Mouse (Mus musculus) c-Kit-positive CD71-positive TER-119-positive erythroid progenitor cells, embryonic 14.5 days (primary cell): ENCODE measurements at regions not wholly inside any gene's neighbourhood (a gene's known extent, or its start where the extent isn't known, plus 50 kb on each side); places are given as distances from the start of the nearest gene placed in this dataset.

Experiments
- DNase-seq: peaks from one replicate; pipeline ENCODE4 v3.0.0-alpha.2; 2013; ENCODE audit warnings: low spot score

DNA sequence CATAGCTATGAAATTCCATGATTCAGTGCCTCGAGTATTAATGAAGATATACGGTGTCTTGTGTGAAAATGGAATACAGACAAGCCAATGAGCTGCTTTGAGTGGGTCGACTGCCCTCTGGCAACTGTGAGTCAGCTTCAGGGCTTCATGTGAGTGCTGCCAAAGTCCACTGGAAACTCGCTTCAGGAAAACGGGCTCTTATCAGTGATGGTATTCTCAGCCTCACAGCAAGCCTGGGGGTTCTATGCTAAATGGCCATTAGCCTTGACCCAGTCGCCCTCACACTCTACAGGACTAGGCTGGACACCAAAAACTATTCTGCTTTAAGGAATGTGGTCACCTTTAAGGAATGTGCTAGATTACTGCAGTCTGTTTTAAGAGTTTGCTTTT lies 477.8 kb downstream of the Efnb2 start:
- DNase-seq = no peak

DNA sequence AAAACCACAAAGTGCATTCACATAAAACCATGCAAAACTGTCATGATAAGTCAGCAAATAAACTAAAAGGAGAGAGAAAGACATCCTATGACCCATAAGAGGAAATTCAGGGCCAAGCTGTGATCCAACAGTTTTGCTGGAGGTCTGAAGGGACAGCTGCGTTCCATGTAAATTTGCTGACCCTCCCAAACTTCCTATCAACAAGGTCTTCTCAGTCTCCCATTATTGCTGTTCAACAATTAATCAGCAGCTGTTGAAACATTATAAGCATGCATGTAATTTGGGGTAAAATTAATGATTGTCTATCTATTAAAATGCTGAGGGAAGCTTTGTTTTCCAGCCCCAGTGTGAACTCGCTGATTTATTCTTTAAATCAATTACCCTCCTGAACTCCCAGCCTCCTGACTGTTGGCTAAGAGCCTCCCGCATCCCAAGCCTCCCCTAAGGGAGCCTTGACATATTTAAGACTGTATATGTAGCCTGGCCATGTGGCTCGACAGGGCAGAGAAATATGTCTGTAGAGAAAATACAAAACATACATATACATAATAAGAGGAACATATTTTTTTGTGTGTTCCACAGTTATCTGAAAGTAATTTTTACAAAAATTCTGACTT lies 478.3 kb downstream of the Efnb2 start:
- DNase-seq = no peak

DNA sequence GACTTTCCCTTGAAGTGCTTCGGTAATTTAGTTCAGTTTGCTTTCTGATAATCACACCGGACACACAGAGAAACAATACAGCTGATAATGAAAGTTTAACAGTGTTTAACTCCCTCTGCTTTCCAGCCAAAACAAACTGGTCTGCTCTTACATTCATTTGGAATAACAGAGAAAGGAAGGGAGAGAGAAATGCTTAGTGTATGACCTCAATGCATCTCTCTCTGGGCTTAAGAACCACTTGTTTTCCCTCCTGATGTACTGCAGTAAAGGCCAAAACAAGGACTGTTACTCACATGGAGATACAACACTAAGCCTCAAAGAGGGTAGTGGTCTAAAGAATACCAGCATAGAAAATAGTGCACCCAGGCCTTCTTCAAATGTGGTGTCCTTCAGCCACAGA lies 478.9 kb downstream of the Efnb2 start:
- no peak for DNase-seq

DNA sequence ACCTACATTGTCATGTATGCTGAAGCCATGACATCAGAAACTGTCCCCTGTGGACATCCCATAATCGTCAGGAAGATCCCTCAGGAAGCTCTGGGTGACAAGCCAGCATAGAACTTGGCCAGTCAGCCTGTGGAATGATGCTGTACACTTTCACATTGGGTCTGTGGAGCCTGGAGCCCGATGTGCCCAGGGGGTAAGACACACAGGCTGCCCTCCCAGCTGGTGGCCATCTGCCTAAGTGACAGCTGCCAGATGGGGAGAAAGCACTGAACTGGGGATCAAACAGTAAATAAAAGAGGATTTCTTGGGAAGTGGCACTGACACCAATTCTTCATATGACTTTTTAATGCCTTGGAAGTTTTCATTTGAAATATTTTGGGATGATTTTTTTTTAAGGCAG lies 486.8 kb downstream of the Efnb2 start:
- no peak for DNase-seq

DNA sequence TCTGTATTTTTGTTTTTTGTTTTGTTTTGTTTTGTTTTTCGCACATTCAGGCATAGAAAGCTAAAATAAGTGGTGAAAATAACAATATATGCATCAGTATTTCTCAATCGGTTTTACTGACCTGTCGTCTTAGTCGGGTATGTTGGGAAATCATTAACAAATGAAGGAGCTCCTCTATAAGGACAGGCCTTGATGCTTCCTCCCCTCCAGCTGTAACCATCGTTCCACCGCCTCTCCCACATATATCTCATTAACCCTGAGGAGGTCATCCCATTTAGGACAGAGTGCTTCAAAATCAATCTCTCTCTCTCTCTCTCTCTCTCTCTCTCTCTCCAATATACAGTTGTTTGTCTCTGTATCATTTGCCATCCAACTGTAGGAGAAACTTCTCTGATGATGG lies 492.4 kb downstream of the Efnb2 start:
- DNase-seq = no peak

DNA sequence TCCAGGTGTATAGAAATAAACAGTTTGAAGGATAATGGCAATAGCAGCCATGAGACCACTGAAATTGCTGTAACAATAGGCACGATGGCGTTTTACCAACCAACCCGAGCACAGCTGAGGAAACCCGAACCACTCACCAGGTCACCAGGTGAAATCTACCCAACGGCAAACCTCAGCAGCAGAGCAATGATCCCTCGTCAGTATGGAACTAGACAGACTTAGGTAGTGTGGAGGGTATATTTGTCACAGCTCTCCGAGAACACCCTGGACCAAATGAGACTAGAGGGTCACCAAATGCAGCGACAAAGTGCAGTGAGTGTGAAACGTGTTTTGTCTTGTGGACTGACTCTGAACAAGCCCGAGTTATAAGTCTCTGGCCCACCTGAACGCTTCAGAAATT lies 492.8 kb downstream of the Efnb2 start:
- no peak for DNase-seq

DNA sequence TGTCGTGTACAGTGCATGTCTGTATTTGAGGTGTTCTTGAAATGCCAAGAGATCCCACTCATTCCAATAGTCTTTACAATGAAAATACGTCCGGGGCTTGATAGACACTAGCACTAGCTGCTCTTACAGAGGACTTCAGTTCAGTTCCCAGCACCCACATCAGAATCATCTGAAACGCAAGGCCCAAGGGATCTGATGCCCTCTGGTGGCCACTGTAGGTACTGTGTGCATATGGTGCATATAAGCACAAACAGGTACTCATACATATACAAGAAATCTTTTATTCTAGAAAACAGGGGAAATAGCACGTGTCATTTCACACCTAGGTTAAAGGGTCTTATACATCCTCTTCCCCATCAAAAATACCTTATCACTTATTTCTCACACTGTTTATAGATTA lies 513.5 kb downstream of the Efnb2 start:
- no peak for DNase-seq

DNA sequence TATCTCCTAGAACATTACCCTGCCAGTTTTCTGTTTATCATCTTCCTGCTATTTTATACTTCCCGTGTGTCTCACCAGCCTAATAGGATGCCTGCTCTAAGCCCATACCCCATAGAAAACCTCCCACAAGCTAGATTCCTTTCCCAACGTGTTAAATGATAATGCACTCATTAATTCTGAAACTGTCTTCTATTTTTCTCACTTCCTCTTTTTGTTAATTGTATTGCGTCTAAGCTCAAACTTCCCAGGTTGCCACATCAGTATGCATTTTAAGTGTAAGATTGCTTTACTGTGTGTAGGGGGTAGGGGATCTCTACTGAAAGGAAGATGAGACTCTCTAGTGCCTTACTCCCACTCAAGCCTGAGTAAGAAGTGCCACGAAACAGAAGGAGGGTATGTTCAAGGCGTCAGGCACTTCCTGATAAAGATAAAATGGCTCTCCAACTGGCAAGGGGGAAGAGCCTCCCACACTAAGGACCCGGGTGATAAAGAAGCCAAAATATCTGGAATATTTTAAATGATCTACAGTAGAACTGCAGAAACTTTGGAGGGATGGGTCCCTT lies 518.0 kb downstream of the Efnb2 start:
- DNase-seq = no peak

DNA sequence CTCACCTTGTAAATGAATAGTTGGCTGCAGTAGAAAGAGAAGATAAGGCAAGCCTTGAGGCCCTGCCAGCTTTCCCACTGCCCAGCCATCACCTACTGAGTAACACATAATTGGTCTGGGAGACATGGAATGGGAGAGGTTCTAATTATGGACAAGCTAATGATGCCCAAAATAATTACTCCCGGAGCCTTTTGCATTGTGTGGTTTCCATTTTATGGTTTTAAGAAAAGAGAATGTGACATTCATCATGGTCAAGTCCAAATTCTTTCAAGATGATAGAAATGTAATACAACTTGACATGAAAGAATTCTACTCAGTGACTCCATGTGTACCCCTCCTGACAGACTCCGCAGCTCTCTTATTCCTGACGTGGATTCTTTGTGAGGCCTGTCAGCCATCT lies 518.6 kb downstream of the Efnb2 start:
- DNase-seq = no peak

DNA sequence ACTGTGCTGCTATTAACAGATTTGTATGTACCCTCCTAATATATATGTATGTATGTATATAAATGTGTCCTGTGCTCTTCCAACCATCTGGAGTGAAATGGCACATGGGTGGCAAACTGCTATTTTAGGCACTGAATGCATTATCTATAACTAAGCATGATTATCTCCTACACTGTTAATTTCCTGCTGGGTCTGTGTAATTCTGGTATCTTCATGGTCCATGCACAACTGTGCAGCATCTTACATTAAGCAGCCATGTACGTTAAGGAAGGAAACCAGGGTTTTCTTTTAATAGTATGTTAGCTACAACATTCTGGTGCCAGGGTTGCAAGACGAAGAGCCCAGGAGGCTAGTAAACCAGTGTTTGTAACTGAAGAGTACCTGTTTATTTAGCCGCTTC lies 521.3 kb downstream of the Efnb2 start:
- no peak for DNase-seq

DNA sequence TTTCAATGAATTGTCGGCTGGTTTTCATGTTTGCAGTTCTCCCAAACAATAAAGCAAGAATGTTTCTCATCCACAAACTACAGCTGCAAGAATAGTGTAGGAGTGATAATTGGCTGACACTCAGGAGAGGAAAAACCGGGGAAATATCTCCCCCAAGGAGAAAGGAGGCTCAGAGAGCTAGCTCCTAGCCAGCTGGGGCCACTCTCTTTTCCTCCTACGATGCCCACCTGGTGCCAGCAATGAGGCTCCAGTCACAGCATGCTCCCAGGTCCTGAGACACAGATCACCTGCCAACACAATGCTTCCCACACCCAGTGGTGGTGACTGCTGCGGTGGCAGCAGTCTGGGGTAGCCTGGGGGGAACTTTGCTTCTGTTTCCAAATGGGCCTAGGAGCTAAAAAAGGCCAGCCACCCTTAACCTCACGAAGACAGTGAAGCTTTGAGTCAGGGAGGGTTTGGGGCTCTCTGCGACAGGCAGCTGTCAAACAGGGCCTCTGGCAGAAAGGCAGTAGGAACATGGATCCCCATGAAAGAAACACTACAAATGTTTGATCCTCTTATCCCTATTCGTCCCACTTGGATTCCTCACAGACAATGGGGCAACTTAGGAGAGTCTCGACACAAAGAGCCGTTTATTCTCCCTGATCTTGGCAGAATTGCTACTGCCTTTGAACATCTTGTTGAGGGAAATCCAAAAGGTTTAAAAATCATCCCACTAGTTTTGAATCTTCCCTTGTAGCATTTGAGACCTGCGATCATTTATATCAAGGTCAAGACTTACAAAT lies 527.8 kb downstream of the Efnb2 start:
- no peak for DNase-seq

DNA sequence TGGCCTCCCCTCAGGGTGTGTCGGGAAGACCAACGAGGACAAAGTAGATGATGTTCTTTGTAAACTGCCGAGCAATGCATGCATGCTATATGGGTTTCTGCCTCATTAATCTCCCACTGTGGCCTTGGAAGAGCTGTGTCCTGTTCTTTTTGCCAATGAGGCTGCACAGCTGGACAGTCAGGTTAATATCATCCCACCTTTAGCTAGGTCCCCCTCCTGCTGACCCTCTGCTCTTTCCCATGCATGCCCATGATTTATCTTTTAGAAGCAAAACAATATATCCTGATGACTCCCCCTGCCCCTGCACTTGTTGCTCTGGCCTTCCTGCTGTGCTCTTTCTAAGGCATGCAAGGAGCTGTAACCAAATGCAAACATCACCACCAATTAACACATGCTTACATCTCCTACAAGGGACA lies 529.1 kb downstream of the Efnb2 start:
- no peak for DNase-seq

DNA sequence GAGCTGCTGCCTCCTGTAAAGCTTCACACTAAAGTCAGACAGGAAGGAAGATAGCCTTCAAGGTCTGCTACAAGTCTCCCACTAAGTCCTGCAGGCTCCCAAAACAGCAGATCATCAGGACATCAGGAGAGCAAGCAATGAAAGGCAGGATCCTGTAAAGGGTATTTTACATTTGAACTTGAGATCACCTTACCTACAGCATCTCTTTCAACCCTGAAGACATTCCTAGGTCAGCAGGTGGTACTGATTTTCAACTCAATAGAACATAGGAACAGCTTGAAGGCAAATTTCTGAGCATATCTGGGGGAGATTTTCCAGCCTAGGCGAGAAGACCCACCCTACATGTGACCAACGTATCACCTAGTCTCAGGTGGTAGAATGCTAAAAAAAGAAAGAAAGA lies 530.2 kb downstream of the Efnb2 start:
- DNase-seq = no peak

DNA sequence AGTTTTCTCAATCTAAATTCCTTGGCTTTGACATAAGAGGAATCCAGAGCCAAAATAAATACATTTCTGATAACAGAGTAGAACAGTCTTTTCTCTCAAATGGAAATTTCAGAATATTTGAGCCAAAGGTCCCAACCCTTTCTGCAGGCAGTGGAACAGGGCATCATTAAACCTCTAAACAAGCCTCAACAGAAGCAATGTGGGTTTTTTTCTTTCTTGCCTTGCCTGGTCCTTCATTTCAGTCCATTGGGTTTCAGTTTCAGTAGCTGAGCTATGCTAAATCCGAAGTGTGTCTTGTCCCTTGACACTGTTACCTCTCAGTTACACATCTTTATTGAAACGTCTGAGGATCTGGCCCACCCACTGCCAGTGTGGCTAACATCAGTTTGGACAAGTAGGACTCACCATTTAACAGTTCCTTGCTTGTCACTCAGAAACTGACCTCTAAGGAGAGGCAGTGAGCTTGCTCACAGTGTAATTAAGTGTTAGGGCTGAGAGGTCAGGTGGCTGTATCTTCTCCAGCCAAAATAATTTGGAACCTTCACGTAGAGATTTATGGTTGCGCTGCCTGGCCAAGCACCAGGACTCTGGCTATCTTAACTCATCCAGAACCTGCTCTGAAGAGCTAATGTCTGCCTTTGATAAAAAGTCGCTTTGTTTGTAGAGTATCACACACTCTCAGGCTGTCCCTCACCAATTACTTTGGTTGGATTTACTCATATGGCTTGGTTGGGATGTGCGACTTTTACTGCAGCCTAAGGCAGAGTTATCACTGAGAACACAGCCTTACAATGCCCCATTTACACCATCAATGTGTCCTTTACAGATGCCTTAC lies 545.2 kb downstream of the Efnb2 start:
- DNase-seq = no peak

DNA sequence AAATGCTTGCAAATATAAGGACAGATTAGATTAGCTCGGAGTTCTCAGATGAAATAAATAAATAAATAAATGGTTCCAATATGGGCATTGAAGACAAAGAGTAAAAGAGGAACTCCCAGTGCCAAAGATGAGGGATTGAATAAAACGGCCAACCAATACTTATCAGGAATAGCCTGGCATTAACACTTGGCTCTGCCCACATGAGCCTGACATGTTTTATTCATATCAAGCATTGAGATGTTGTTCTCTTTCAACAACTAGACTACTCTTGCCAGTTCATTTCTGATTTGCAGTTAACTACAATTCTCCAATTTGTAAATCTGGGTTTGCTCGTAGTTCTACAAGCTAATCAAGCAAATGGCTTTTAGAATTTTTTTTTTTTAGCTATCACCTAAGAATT lies 546.4 kb downstream of the Efnb2 start:
- DNase-seq = no peak

DNA sequence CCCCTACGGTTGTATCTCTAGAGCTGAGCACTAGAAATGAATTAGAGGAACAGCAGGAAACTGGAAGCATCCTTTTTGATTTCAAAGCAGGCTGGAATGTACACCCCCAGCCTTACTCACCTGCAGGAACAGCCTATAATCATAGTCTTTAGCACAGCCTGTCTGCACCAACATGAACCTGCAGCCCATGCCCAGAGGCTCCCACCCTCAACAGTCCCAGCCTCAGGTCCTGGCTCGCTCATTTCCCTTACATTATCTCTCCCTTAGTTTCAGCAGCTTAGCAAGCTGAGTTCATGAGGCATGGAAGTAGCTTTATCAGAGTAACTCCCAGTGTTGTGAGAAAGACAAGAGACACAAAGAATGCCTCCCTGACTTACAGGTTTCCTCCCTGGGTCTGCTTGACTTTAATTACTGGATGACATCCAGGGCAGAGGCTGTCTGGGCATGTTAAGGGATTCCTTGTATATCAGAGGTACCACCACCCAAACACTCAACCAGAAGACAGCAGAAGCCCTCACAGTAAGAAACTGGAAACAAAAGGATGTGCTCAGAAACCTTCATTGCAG lies 551.2 kb downstream of the Efnb2 start:
- DNase-seq = no peak

DNA sequence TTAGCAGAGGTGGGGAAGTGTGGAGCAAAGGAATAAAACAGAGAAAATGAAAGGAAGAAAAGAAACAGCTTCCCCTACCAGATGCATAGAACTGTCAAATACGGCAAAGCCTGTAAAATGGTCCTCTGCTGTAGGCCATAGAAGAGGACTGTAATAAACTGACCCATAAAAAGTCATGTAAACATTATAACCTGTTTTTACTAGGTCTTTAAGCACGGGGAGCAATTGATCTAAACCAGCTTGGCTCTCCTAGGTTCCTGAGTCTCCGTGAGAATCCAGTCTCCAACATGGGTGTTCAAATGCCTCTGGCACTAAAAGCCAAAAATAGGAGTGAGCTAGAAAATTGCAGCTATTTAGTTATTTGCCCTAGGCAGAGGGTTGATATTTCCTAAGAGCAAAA lies 557.5 kb downstream of the Efnb2 start:
- DNase-seq = no peak

DNA sequence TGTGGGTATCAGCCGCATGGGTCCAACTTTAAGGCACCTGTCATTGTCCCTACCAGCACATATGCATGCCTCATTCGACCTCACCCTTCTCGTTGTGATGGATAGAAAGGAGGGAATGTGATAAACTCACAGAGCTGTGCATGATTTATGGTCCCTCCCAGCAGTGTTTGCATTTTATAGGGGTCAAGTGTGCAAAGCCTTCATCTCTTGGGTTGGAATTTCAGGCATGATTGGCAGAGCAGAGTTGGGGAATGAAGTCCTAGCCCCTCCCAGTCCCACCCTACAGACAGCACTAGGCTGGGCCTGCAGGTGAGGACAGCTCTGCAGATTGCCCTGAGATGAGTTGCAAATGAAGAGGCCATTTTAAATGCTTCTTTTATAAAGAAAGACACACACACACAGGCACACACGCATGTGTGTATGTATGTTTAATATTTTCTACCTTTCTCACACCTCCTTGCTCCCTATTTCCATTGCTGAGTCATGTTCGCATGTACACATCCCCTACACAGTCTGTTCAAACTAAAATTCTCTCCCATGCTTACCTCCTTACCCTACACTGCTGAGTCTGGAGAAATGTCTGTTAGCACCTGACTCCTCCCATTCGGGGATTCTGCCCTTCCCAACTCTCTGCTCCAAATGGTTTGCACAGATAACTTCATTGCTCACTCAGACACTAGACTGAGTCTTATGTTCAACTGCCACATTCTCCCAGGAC lies 558.9 kb downstream of the Efnb2 start:
- DNase-seq = no peak

DNA sequence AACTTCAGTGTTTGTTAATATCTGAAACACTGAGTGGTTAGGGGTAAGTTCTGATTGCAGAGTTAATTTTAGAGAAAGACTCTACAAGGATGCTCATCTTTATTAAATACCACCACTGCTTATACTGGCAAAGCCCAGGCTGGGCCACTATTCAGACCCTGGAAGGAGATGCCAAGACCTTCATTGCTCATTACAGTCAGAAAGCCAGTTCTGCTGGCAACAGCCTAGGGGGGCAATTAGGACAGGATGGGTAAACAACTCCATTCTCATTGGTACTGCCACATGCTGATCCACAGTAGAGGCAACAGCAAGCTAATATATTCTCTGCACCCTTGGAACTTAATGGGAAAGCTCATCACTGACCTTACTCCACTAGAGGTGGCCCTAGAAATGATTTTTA lies 568.5 kb downstream of the Efnb2 start:
- DNase-seq = no peak

DNA sequence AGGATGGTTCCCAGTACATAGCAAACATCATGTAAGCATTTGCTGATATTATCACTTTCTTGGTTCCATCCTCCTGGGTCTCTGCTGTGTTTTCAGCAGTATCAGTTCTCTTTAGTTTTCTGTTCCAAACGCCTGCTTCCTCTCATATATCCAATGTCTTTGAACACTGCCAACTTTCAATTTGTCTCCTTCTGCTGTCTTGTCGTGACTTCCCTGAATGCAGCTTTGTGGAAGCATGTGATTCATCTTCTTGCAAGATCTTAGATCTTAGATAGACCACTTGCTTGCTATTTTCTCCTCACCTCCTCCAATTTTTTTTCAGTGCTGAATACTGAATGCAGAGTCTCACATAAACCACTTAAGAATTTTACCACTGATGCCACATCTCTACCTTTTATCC lies 576.4 kb downstream of the Efnb2 start:
- DNase-seq = no peak

DNA sequence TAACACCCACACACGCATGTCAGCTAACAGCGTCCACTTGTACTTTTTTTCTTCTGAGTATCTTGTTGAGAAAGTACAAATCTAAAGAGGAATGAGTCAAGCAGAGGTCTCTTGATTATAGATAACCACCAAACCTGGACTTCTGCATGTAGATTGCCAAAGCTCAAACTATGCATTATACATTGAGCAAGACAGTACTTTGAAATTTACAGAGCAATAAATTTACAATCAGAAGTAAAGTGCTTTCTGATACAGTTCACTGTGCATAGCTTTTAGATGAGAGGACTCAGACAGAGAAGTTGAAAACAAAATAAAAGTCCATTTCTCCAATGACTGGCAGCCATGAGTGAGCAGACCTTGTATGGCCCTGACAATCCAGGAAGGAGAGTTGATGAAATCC lies 597.0 kb downstream of the Efnb2 start:
- no peak for DNase-seq
